Mouse (Mus musculus) heart, adult 2 months (tissue): ENCODE data around the gene Snrnp70. TPM values are rescaled to one million over a fixed set of nuclear protein-coding genes. Genes with fewer than 3 reads are reported as not detected.

Experiments used
- DNase-seq, 2 experiments: peaks; one replicate each; pipeline ENCODE4 v3.0.0; 2021
- H3K27ac ChIP-seq: fragments of 200-600 bp; 2 replicates; pipeline ENCODE4 v1.8.1; 2022
- H3K27me3 ChIP-seq: fragments of 200-500 bp; 2 replicates; pipeline ENCODE4 v1.6.1; 2012; ENCODE audit warnings: mild to moderate bottlenecking, low read length, inconsistent platforms, mixed read lengths; ENCODE audit not compliant: control insufficient read depth, insufficient read depth
- H3K36me3 ChIP-seq: fragments of 200-500 bp; 2 replicates; pipeline ENCODE4 v1.6.1; 2012; ENCODE audit warnings: low read length, inconsistent platforms; ENCODE audit not compliant: control insufficient read depth, insufficient read depth
- H3K4me1 ChIP-seq: fragments of 200-500 bp; 2 replicates; pipeline ENCODE4 v1.6.1; 2011; ENCODE audit warnings: low read length; ENCODE audit not compliant: control insufficient read depth, insufficient read depth
- H3K4me3 ChIP-seq: fragments of 200-600 bp; 2 replicates; pipeline ENCODE4 v1.8.1; 2022
- H3K79me2 ChIP-seq: fragments of 200-500 bp; replicated peaks from 2 replicates; pipeline ENCODE4 v1.6.1; 2012; ENCODE audit warnings: mild to moderate bottlenecking, inconsistent platforms, low read length, moderate library complexity, mixed read lengths; ENCODE audit not compliant: control insufficient read depth, insufficient read depth
- H3K9ac ChIP-seq: fragments of 200-500 bp; 2 replicates; pipeline ENCODE4 v1.6.1; 2012; ENCODE audit warnings: low read depth, mild to moderate bottlenecking, control low read depth, inconsistent platforms, low read length, mixed read lengths
- CTCF ChIP-seq: fragments of 200-600 bp; IDR thresholded peaks from 2 replicates; pipeline ENCODE4 v1.8.1; 2022; ENCODE audit warnings: antibody characterized with exemption, mild to moderate bottlenecking, moderate library complexity
- EP300 ChIP-seq: fragments of 200-500 bp; IDR thresholded peaks from 2 replicates; pipeline ENCODE4 v1.6.1; 2011; ENCODE audit warnings: low read depth, low read length, control low read depth; ENCODE audit not compliant: insufficient read depth
- POLR2A ChIP-seq: fragments of 200-500 bp; IDR thresholded peaks from 2 replicates; pipeline ENCODE4 v1.6.1; 2011; ENCODE audit warnings: mild to moderate bottlenecking, low read depth, low read length, control low read depth; ENCODE audit not compliant: insufficient read depth
- WGBS: fragments of 180-500 bp; shearing (Covaris S2); methylation state at CpG from one replicate; pipeline ENCODE4 v1.1.7; 2018; 5-methylcytosine and 5-hydroxymethylcytosine counted together
- intact Hi-C: fragments of 180-260 bp; cut with DNase I; formaldehyde crosslinking; loops from one replicate; pipeline ENCODE4 v1.15.1; 2025
- polyA plus RNA-seq: library from polyadenylated mRNA; depleted of rRNA; stranded (reverse); fragments of >200 nt; gene quantifications from 2 replicates; pipeline ENCODE4 v1.2.3, GENCODE M21; 2012
- total RNA-seq, 2 experiments: library from RNA; stranded (reverse); gene quantifications; 2 replicates each; pipeline ENCODE4 v1.2.3; 2021

The Snrnp70 gene
- total and polyA plus RNA-seq, 3 experiments, result 85.0 to 117 (median 99.5) TPM

- TF ChIP-seq CTCF (no peak), EP300 (no peak), POLR2A (no peak)
- H3K27me3 ChIP-seq, result no peaks in the 10 kb centered on the region
- H3K9ac ChIP-seq, result peak overlapping the region; percentile 61
- H3K4me1 ChIP-seq, result peaks cover 13% of the 10 kb centered on the region
- H3K36me3 ChIP-seq, result no peaks in the 10 kb centered on the region
- 10% methylated on average over 14 of the region's 14 CpGs for WGBS
- DNase-seq, result peak; percentile 39 to 46
- no peak overlapping the region; the same call in 1 of the 2 replicates for H3K27ac ChIP-seq
- no peaks in the 10 kb centered on the region for H3K79me2 ChIP-seq
- peak overlapping the region; percentile 45 for H3K4me3 ChIP-seq
- intact Hi-C loops, result no loop called here
These were observed 57.2 kb downstream of the Snrnp70 start for GRCm38 (mm10) chr7:45338161-45338911.

- H3K4me1 ChIP-seq, result peaks cover 13% of the 10 kb centered on the region
- H3K27me3 ChIP-seq, result no peaks in the 10 kb centered on the region
- no peak for DNase-seq
- peak overlapping the region; percentile 61 for H3K9ac ChIP-seq
- 11% methylated on average over 4 of the region's 4 CpGs for WGBS
- intact Hi-C loops, result no loop called here
- peak overlapping the region; percentile 38; the same call in 1 of the 2 replicates for H3K27ac ChIP-seq
- TF ChIP-seq CTCF (no peak), EP300 (no peak), POLR2A (no peak)
- H3K79me2 ChIP-seq, result no peaks in the 10 kb centered on the region
- no peaks in the 10 kb centered on the region for H3K36me3 ChIP-seq
- peak overlapping the region; percentile 45 for H3K4me3 ChIP-seq
These were observed 58.1 kb downstream of the Snrnp70 start for GRCm38 (mm10) chr7:45337469-45337868.

- Histone ChIP-seq H3K4me1 (peaks cover 13% of the 10 kb centered on the region), H3K4me3 (peak overlapping the region; percentile 50)
- WGBS, result 80% methylated on average over 4 of the region's 4 CpGs
These were observed 59.2 kb downstream of the Snrnp70 start for GRCm38 (mm10) chr7:45336319-45336718.

DNA sequence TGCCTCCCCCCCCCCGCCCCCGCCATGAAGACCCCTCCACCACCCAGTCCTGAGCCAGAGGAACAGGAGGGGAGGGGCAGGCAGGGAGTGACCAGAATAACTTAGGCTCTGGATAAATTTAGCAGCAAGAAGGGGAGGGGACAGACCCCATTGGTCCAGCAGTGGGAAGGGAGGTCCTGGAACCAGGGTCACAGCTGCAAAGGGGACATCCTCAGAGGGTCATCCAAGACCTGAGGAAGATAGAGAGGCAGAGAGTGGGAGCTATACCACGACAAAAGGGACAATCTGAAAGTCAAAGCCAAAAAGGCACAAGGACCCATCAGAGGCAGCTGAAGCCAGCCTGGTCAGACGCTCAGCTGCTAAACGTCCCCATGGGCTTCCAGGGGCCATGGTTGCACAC, 60.5 kb downstream of the Snrnp70 start, which contains the start of gene Hrc:
TSS of gene Hrc (plus strand) at position 235 of the 400 bp plus-strand sequence.
- Histone ChIP-seq H3K36me3 (no peaks in the 10 kb centered on the region), H3K27ac (peak within 1 kb of the TSS; percentile 87), H3K79me2 (no peaks in the 10 kb centered on the region), H3K9ac (peak within 1 kb of the TSS; percentile 49), H3K4me3 (peak within 1 kb of the TSS; percentile 50), H3K27me3 (no peaks in the 10 kb centered on the region), H3K4me1 (peaks cover 4% of the 10 kb centered on the region)
- 32% methylated on average over 5 of the region's 5 CpGs for WGBS
- no peak for TF ChIP-seq CTCF
- peak; percentile 81 for TF ChIP-seq POLR2A
- intact Hi-C loops, result loop anchor here (2.0 kb wide), 1 partner anchor 34 kb away; no protein-coding TSS in a partner anchor
- DNase-seq, result peak; percentile 57 to 74

More at GRCm38 (mm10) chr7:45336319-45336718, 59.2 kb downstream of the Snrnp70 start:
- Histone ChIP-seq H3K79me2 (no peaks in the 10 kb centered on the region), H3K36me3 (no peaks in the 10 kb centered on the region), H3K9ac (no peak overlapping the region), H3K27ac (peak overlapping the region; percentile 13), H3K27me3 (no peaks in the 10 kb centered on the region)
- DNase-seq, result no peak
- intact Hi-C loops, result no loop called here
- no peak for TF ChIP-seq EP300
- no peak for TF ChIP-seq CTCF
- no peak for TF ChIP-seq POLR2A

GRCm38 (mm10) chr7:45334605-45335004, 60.9 kb downstream of the Snrnp70 start:
- intact Hi-C loops, result loop anchor here (2.0 kb wide), 1 partner anchor 34 kb away; no protein-coding TSS in a partner anchor
- Histone ChIP-seq H3K4me1 (peaks cover 1% of the 10 kb centered on the region; the same call in 1 of the 2 replicates), H3K27ac (peak overlapping the region; percentile 87), H3K79me2 (no peaks in the 10 kb centered on the region), H3K4me3 (no peak overlapping the region), H3K27me3 (no peaks in the 10 kb centered on the region), H3K9ac (no peak overlapping the region), H3K36me3 (no peaks in the 10 kb centered on the region)
- DNase-seq, result peak in 1 of 2 experiments; percentile 68
- WGBS, result 25% methylated on average over 3 of the region's 3 CpGs
- TF ChIP-seq CTCF, result no peak
- TF ChIP-seq POLR2A, result peak; percentile 64; the same call in 1 of the 2 replicates
- peak; percentile 63 for TF ChIP-seq EP300

DNA sequence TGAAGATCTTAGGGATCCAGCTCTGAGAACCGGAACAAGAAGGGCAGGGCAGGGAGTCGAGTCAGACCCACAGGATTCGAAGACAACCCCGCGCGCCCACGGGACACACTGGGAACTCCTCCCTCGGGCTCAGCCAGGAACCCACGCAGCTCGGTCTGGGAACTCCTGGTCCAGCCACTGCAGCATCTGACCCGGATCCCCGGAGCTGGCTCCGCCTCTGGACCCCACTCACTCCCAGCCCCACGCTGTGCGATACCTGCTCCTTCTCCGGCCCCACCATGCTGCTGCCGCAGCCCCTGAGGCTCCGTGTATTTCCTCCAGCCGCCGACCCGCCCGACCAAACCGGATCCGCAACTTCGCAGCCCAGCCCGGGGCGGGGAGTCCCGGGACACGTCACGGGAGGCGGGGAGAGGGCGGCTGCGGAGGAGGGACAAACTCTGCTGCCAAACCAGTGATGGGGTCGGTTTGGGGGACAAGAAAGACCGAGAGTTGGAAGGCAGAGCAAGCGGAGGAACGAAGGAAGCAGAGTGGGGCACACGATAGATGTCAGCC, 62.0 kb downstream of the Snrnp70 start, which contains the start of gene Trpm4:
TSS of gene Trpm4 (minus strand) at position 350 of the 552 bp plus-strand sequence.
- peak; percentile 92 to 96 for DNase-seq
- Histone ChIP-seq H3K27ac (peak within 1 kb of the TSS; percentile 87), H3K4me3 (peak within 1 kb of the TSS; percentile 98), H3K27me3 (no peaks in the 10 kb centered on the region), H3K4me1 (peaks cover 1% of the 10 kb centered on the region; the same call in 1 of the 2 replicates), H3K79me2 (no peaks in the 10 kb centered on the region), H3K36me3 (no peaks in the 10 kb centered on the region), H3K9ac (peak within 1 kb of the TSS; percentile 88)
- TF ChIP-seq CTCF, result no peak
- peak; percentile 78 for TF ChIP-seq POLR2A
- 0 out of 2 replicates have a peak, but pooled peaks have one; percentile 16 for TF ChIP-seq EP300
- WGBS, result under 1% methylated on average over 38 of the region's 38 CpGs
- intact Hi-C loops, result no loop called here
